Mouse (Mus musculus) cerebellum, adult (tissue): Measurements from ENCODE around the gene Ribc2.
A peak's percentile ranks its signal among the peaks of the same experiment; 100 is the strongest.

Experiments used
- ATAC-seq: cut with Nextera tagmentation; 2 replicates; pipeline ENCODE4 v1.9.2; 2017; ENCODE audit warnings: mild to moderate bottlenecking, moderate library complexity, mixed read lengths; ENCODE audit not compliant: insufficient number of reproducible peaks, low FRiP score, low TSS enrichment

Gene Ribc2

GRCm38 (mm10) chr15:85131275-85132192 lies at the start of gene Ribc2, which contains the start of gene Smc1b:
Gene Ribc2, plus strand, starts transcription at chr15:85132078.
Gene Smc1b, minus strand, starts transcription at chr15:85131964.
- ATAC-seq, result no peak; the same call in 1 of the 2 replicates

- no peak for ATAC-seq
Measured at GRCm38 (mm10) chr15:85085641-85086040, 46.2 kb upstream of the Ribc2 start.

DNA sequence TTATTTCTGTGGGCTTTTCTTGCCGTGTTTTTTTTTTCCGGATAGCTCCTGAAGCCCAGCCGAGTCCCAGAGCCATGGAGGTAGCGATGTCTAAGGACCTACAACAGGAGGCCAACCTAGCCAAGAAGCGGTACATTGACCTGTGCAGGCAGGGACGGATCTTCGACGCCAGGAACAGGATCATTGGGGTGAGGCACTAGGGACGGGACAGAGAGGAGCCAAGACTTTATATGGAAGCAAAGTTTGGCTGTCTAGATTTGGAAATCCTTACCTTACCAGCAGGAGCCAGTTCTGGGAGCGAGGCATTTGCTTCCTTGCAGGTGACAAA lies 279 bp downstream of the Ribc2 start:
- no peak for ATAC-seq

DNA sequence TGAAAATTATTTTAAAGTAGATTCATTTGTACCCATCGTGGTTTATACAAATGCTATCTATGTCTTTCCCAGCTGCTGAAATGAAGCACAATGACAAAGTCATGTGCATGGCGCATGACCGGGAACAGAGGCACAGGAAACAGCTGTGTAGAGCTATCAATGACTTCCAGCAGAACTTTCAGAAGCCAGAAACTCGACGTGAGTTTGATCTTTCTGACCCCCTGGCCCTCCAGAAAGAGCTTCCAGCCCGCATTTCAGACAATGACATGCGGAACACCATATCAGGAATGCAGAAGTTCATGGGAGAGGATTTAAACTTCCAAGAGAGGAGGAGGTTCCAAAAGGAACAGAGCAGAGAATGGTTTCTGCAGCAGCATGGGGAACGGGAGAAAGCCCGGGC lies 3.3 kb downstream of the Ribc2 start:
- no peak for ATAC-seq

- no peak for ATAC-seq
Measured at GRCm38 (mm10) chr15:85141290-85141689, 9.4 kb downstream of the Ribc2 start.

DNA sequence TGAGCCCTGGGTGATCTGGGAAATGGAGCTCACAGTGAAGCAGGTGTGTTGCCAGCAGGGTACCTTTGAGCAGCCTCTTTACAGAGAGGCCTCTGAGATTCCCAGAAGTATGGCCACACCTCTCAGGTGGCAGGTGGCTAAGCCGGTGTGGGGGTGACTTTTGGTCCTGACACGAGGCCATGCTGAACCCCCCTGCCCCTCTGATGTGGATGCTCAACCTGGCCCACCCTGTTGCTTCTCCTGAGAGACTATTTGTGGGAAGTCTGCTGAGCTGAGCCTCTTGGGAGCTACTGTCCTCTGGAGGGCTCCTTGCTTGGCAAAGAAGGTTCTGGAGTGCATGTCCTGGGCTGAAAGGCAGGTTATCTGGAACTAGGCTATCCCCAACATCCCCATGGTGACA lies 10.6 kb downstream of the Ribc2 start:
- no peak for ATAC-seq

DNA sequence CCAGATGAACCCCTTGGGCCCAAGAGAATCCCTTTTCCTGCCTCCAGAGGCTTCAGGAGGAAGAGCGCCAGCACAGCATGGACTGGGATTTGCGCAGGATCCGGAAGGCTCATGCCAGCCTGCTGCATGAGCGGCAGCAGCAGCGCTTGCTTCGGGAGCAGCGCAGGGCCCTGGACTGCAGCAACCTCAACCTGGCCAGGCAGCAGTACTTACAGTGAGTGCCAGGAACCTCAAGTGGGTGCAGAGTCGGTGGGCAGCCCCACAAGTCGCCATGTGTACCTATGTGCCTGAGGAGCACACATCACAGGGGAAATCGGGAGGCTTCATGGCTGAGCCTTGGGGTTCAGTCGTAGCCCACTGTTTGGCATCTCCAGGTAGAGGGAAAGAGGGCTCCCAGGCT lies 11.3 kb downstream of the Ribc2 start:
- no peak for ATAC-seq

DNA sequence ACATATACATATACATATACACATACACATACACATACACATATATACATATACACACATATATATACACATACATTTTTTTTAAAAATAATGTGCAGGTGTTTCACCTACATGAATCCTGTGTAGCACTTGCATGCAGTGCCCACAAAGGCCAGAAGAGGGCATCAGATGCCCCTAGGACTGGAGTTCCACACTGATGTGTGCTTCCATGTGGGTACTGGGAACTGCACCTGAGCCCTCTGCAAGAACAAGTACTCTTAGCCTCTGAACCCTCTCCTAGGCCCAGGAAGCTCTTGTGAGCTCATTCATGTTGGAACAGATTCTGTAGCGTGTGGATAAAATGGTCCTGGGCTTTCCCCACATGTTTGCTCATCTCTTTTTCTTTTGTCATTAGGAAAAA lies 11.9 kb downstream of the Ribc2 start:
- ATAC-seq, result no peak

DNA sequence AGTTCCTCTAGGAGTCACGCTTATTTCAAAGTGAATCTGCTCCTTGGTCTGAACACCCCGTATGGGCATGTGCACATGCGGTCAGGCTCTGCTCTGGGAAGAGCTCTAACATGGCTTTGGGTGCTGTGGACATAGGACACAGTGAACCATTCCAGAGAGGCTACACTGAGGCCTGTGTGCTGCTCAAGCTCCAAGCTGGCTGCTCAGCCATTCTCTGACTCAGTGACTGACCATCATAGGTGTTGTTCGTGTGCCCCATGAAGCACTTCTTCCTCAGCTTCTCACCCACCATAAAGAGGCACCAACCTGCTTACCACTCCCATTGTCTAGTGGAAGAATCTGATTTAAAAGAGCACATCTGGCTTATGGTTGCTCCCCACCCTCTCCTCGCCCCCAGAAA lies 12.4 kb downstream of the Ribc2 start:
- ATAC-seq, result no peak

GRCm38 (mm10) chr15:85151433-85151918 lies 19.6 kb downstream of the Ribc2 start:
- peak; percentile 52; the same call in 1 of the 2 replicates for ATAC-seq

- no peak for ATAC-seq
Measured at GRCm38 (mm10) chr15:85152577-85152976, 20.7 kb downstream of the Ribc2 start.

GRCm38 (mm10) chr15:85154091-85154490 lies 22.2 kb downstream of the Ribc2 start:
- no peak for ATAC-seq

GRCm38 (mm10) chr15:85156198-85156597 lies 24.3 kb downstream of the Ribc2 start:
- ATAC-seq, result no peak

- no peak for ATAC-seq
Measured at GRCm38 (mm10) chr15:85161416-85161815, 29.5 kb downstream of the Ribc2 start.

DNA sequence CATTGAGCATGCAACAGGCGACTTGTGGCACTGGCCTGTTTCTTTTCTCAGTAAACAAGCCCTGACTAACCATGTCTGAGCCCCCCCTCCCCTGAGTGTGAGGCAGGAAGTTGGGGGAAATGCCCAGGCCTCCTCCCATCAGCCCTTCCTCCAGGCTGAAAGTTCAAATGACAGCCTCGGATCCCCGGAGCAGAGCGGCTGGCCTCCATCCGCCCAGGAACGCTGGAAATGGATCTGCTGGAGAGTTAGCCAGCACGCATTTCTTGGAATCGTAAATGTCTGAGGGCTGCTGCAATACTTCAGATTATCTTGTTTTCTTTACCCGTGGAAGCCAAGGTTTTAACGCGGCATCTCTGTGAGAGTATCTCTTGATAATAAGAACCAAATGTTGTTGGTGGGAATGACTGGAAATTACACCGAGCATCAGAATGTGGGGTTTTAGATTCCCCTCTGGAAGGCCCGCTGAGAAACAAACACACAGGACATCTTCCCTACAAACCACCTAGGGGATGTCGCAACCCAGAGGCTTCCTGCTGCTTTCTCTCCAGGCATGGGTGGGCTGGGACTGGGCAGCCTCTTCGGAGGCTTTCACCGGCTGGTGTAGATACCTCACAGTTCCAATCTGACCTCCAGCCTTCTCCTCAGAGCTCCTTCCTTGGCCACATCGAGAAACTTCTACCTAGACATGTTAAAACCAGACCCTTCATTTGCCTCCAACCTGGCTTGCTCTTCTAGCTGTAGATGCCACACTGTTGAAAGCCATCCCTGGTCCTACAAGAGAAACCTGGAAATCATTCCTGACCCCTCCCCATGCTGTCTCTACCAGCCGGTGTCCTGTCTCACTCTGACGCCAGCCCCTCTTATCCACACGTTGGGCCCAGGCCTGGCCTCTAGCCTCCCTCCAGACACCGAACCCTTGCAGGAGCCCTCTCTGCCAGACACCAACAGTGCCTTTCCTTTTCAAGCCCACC lies 31.1 kb downstream of the Ribc2 start:
- ATAC-seq, result no peak

- no peak for ATAC-seq
Measured at GRCm38 (mm10) chr15:85166433-85166933, 34.6 kb downstream of the Ribc2 start.

DNA sequence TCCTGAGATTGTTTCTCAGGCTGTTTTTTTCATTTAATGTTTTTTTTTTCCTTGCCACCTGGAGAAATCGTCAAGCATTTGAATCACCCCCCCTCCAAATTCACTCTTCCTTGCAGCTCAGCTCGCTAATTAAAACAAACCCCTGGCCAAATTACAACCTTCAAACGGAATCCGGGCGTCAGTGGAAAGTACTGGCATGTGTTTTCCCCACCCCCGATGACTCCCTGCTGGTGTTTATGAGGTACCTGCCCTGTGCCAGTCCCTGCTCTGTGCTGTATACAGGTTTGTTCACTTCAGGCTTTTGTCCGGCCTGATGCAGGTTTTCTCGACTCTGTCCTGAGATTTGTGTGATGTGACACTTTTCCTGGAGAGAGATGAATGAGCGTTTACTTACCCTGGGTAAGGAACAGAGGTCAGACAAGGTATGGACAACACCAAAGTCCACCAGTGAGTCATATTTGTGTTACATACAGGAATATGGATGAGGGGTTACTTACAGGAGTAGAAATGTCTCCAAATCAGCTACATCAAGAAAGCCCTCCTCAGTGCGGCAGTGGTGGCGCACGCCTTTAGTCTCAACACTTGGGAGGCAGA lies 35.3 kb downstream of the Ribc2 start:
- no peak for ATAC-seq

GRCm38 (mm10) chr15:85172054-85172453 lies 40.2 kb downstream of the Ribc2 start:
- no peak for ATAC-seq

DNA sequence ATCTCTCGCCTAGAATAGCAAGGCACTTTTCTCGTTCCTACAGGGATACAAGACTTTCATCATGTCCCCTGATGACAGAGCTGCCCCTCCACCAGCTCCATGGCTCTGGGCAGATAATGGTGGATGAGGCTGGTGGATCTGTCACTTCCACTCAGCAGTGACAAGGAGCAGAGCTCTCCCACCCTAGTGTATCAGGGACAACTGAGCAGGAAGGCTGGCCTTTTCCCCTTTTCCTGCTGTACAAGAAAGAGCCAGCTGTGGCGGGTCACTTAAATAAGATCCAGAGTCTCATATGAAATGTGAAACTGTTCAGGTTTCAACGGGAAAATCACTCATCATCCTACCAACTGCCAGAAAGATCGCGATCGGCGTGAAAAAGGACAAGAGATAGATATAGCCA lies 41.5 kb downstream of the Ribc2 start:
- no peak for ATAC-seq

- ATAC-seq, result no peak
Measured at GRCm38 (mm10) chr15:85174060-85174459, 42.2 kb downstream of the Ribc2 start.
